In genomic region chr15:101299480-101299960, GRCm38 (mm10) we compare ENCODE assay signal across 20 mouse cellular contexts. TPM values are rescaled to one million over a fixed set of nuclear protein-coding genes. Genes with fewer than 3 reads are reported as not detected.
DNase-seq lines count a peak whose midpoint lies in the region; ATAC-seq and TF ChIP-seq lines count a peak whose summit lies in the region.
"Had no signal": no experiment of that assay in that cellular context is flagged by ENCODE, and none has a peak within 500 bp of the region (broad histone marks: within the 10 kb centered on the region; RNA-seq: fewer than 3 reads in every experiment).

No protein-coding gene starts in this region.

- TF ChIP-seq POLR2A in MEL (IDR thresholded peaks at IDR 0.05; ENCODE audit: control insufficient read depth in 1 of 2, insufficient read depth in 1 of 2, low read depth in 1 of 2, low read length in 2 of 2, poor library complexity in 1 of 2) = no peak

- no peaks in the 10 kb centered on the region for H3K9me3 ChIP-seq in MEL (replicated peaks; ENCODE audit: insufficient read depth, low read length)
- H3K9me3 ChIP-seq in heart, embryonic 15.5 days (replicated peaks) = no peaks in the 10 kb centered on the region
- H3K9me3 ChIP-seq in liver, postnatal 0 days (ENCODE audit: low read length) = no peaks in the 10 kb centered on the region
- H3K9me3 ChIP-seq: hindbrain, embryonic 13.5 days; limb, embryonic 13.5 days; lung, embryonic 15.5 days had no signal

- no peak overlapping the region for H3K4me3 ChIP-seq in gastrocnemius, adult 2 months
- H3K4me3 ChIP-seq in MEL (ENCODE audit: control insufficient read depth in 1 of 2, insufficient read depth in 1 of 2, low read depth in 2 of 2, low read length in 2 of 2) = no peak overlapping the region
- H3K4me3 ChIP-seq in heart, embryonic 15.5 days = no peak overlapping the region
- no peak overlapping the region for H3K4me3 ChIP-seq in liver, postnatal 0 days (ENCODE audit: low read depth, low read length)
- no peak overlapping the region for H3K4me3 ChIP-seq in layer of hippocampus, adult 2 months
- H3K4me3 ChIP-seq: hindbrain, embryonic 13.5 days; limb, embryonic 13.5 days; lung, embryonic 15.5 days had no signal

- peak overlapping the region; percentile 32; the same call in 1 of the 2 replicates for H3K27ac ChIP-seq in gastrocnemius, adult 2 months
- no peak overlapping the region for H3K27ac ChIP-seq in MEL (ENCODE audit: control insufficient read depth, low read depth, low read length)
- H3K27ac ChIP-seq in heart, embryonic 15.5 days = peak overlapping the region; percentile 64
- no peak overlapping the region for H3K27ac ChIP-seq in liver, postnatal 0 days (ENCODE audit: low read depth)
- H3K27ac ChIP-seq in layer of hippocampus, adult 2 months = no peak overlapping the region
- H3K27ac ChIP-seq: hindbrain, embryonic 13.5 days; limb, embryonic 13.5 days; lung, embryonic 15.5 days had no signal

- peak; percentile 55; the same call in 1 of the 2 replicates for ATAC-seq in heart, embryonic 15.5 days (replicated peaks; ENCODE audit: insufficient number of reproducible peaks, insufficient read depth, low FRiP score, low read depth)
- peak; percentile 59 for ATAC-seq in liver, postnatal 0 days
- no peak for ATAC-seq in activated CD4-positive, CD25-positive, alpha-beta regulatory T cell, adult 4 months
- ATAC-seq: CD4-positive, CD25-positive, alpha-beta regulatory T cell, adult 4 months; forebrain, embryonic 14.5 days; midbrain, embryonic 16.5 days had no signal

- WGBS in heart, embryonic 15.5 days = 45% methylated on average over 14 of the region's 14 CpGs
- 61% methylated on average over 14 of the region's 14 CpGs for WGBS in liver, postnatal 0 days (ENCODE audit: insufficient replicate concordance)

- no peaks in the 10 kb centered on the region for H3K79me2 ChIP-seq in MEL (ENCODE audit: control insufficient read depth, insufficient read depth, low read length, poor library complexity)

- TF ChIP-seq RAD21 in MEL (IDR thresholded peaks at IDR 0.05; ENCODE audit: low read depth, low read length) = no peak

- H3K27me3 ChIP-seq in MEL (ENCODE audit: control insufficient read depth in 1 of 2, insufficient read depth in 2 of 2, low read length in 2 of 2) = no peaks in the 10 kb centered on the region
- no peaks in the 10 kb centered on the region for H3K27me3 ChIP-seq in heart, embryonic 15.5 days
- H3K27me3 ChIP-seq in liver, postnatal 0 days (ENCODE audit: insufficient read depth, low read length) = no peaks in the 10 kb centered on the region
- H3K27me3 ChIP-seq: hindbrain, embryonic 13.5 days; limb, embryonic 13.5 days; lung, embryonic 15.5 days had no signal

- DNase-seq in gastrocnemius, adult 2 months = no peak
- DNase-seq in gastrocnemius, postnatal 10 days = no peak
- DNase-seq in MEL (ENCODE audit: low read depth, low spot score) = peak; percentile 33
- DNase-seq in liver, postnatal 0 days = no peak
- no peak for DNase-seq in cerebellum, postnatal 25 days
- DNase-seq in layer of hippocampus, adult 2 months (ENCODE audit: low spot score in 2 of 2) = no peak
- DNase-seq: adrenal gland, adult 2 months; cerebellum, postnatal 14 days; kidney, adult 11 months; kidney, postnatal 25 days had no signal

- H3K36me3 ChIP-seq in MEL (ENCODE audit: control insufficient read depth in 1 of 2, insufficient read depth in 2 of 2, low read length in 2 of 2) = peaks cover 0 to 11% of the 10 kb centered on the region in 2 experiments; a peak in 2 of 4 replicates
- no peaks in the 10 kb centered on the region for H3K36me3 ChIP-seq in heart, embryonic 15.5 days
- H3K36me3 ChIP-seq in liver, postnatal 0 days (replicated peaks; ENCODE audit: insufficient read depth, low read length) = no peaks in the 10 kb centered on the region
- H3K36me3 ChIP-seq: G1E; hindbrain, embryonic 13.5 days; limb, embryonic 13.5 days; lung, embryonic 15.5 days had no signal

- H3K4me1 ChIP-seq in MEL (ENCODE audit: control insufficient read depth in 1 of 2, insufficient read depth in 2 of 2, low read length in 2 of 2) = peaks cover 10 to 21% of the 10 kb centered on the region in 2 experiments; a peak in 3 of 4 replicates
- H3K4me1 ChIP-seq in heart, embryonic 15.5 days (replicated peaks) = peaks cover 24% of the 10 kb centered on the region
- H3K4me1 ChIP-seq in liver, postnatal 0 days (ENCODE audit: insufficient read depth) = no peaks in the 10 kb centered on the region

- intact Hi-C loops in gastrocnemius, adult 2 months (cut with DNase I) = no loop called here

- no peak overlapping the region for H3K4me2 ChIP-seq in heart, embryonic 15.5 days
- H3K4me2 ChIP-seq in liver, postnatal 0 days (ENCODE audit: low read depth, low read length) = no peak overlapping the region
- H3K4me2 ChIP-seq: hindbrain, embryonic 13.5 days; limb, embryonic 13.5 days; lung, embryonic 15.5 days had no signal

- no peak for TF ChIP-seq EP300 in MEL (IDR thresholded peaks at IDR 0.05; ENCODE audit: low read depth in 1 of 2, low read length in 2 of 2)
- TF ChIP-seq EP300 in liver, postnatal 0 days (IDR thresholded peaks at IDR 0.05; ENCODE audit: low read depth) = peak; percentile 45

- no peak for TF ChIP-seq CTCF in gastrocnemius, adult 2 months (IDR thresholded peaks at IDR 0.05)
- TF ChIP-seq CTCF in MEL (IDR thresholded peaks at IDR 0.05 in 2 of 3, conservative IDR thresholded peaks at IDR 0.05 in 1 of 3; ENCODE audit: control insufficient read depth in 1 of 3, insufficient read depth in 1 of 3, low read depth in 2 of 3, low read length in 3 of 3, poor library complexity in 1 of 3, severe bottlenecking in 1 of 3) = no peak
- TF ChIP-seq CTCF in liver, postnatal 0 days (IDR thresholded peaks at IDR 0.05; ENCODE audit: low read depth) = no peak
- TF ChIP-seq CTCF in layer of hippocampus, adult 2 months (conservative IDR thresholded peaks at IDR 0.05) = no peak

- H3K9ac ChIP-seq in MEL (ENCODE audit: control insufficient read depth, low read depth, low read length, poor library complexity, severe bottlenecking) = no peak overlapping the region
- H3K9ac ChIP-seq in heart, embryonic 15.5 days = 0 out of 2 replicates have a peak overlapping the region, but pooled peaks have one; percentile 11
- no peak overlapping the region for H3K9ac ChIP-seq in liver, postnatal 0 days (replicated peaks)
- H3K9ac ChIP-seq: hindbrain, embryonic 13.5 days; limb, embryonic 13.5 days; lung, embryonic 15.5 days had no signal

TF ChIP-seq in MEL, 35 proteins besides CTCF, POLR2A, EP300 and RAD21:
- TF ChIP-seq GATA1 (IDR thresholded peaks at IDR 0.05; ENCODE audit: low read depth, low read length) (no peak), MAX (IDR thresholded peaks at IDR 0.05; ENCODE audit: low read length) (0 out of 2 replicates have a peak, but pooled peaks have one; percentile 17)
TF ChIP-seq in MEL: peak in this region for 1.

RNA-seq across cellular contexts. Expression of gene 6030408B16Rik, which starts 6.5 kb away (rescaled TPM):
- total RNA-seq in gastrocnemius, adult 2 months (2021) = under 1 TPM; 0.20 to 0.36 TPM
- total RNA-seq in gastrocnemius, postnatal 10 days (2021) = under 1 TPM; 0.54 to 0.77 TPM
- 0.07 and 0.12 TPM in 2 replicates for total RNA-seq in MEL (2012; rRNA removed)
- polyA plus RNA-seq in MEL (2012; ENCODE audit: insufficient read depth in 1 of 2, insufficient read length in 2 of 2, low read depth in 1 of 2, low replicate concordance in 2 of 2, missing spikeins in 1 of 2) = under 1 TPM in 1 of 2 experiments, not detected in 1; 0.18 TPM
- polyA plus RNA-seq in heart, embryonic 15.5 days (2015; fragmentation: Nextera tagmentation; extraction: Ambion mirVana) = 3.1 and 4.8 TPM in 2 replicates
- polyA plus RNA-seq in liver, postnatal 0 days (2015; fragmentation: Nextera tagmentation; extraction: Ambion mirVana) = 0.36 and 0.45 TPM in 2 replicates
- under 1 TPM in 1 of 2 experiments, not detected in 1; 0.54 TPM for total RNA-seq in layer of hippocampus, adult 2 months (2021)
- under 1 TPM in 1 of 2 experiments, not detected in 1; 0.38 TPM for polyA plus RNA-seq in activated CD4-positive, CD25-positive, alpha-beta regulatory T cell, adult 4 months (2017; shearing (Covaris generic))
- total RNA-seq: G1E; layer of hippocampus, postnatal 10 days had no signal
- polyA plus RNA-seq: CD4-positive, CD25-positive, alpha-beta regulatory T cell, adult 4 months; G1E had no signal

RNA-seq across cellular contexts. Expression of gene Atg101, which starts 15.4 kb away (rescaled TPM):
- total RNA-seq in gastrocnemius, adult 2 months (2021) = 10 to 100 TPM; 23.7 to 32.4 TPM
- 10 to 100 TPM; 24.4 to 27.2 TPM for total RNA-seq in gastrocnemius, postnatal 10 days (2021)
- 75.5 and 90.3 TPM in 2 replicates for total RNA-seq in MEL (2012; rRNA removed)
- polyA plus RNA-seq in MEL (2012; ENCODE audit: insufficient read depth in 1 of 2, insufficient read length in 2 of 2, low read depth in 1 of 2, low replicate concordance in 2 of 2, missing spikeins in 1 of 2) = 10 to 100 TPM in 1 of 2 experiments, not detected in 1; 75.2 TPM
- 52.0 and 59.9 TPM in 2 replicates for polyA plus RNA-seq in heart, embryonic 15.5 days (2015; fragmentation: Nextera tagmentation; extraction: Ambion mirVana)
- 33.8 and 34.4 TPM in 2 replicates for polyA plus RNA-seq in liver, postnatal 0 days (2015; fragmentation: Nextera tagmentation; extraction: Ambion mirVana)
- 10 to 100 TPM; 50.6 to 53.3 TPM for total RNA-seq in layer of hippocampus, adult 2 months (2021)
- 10 to 100 TPM; 42.8 to 43.6 TPM for polyA plus RNA-seq in activated CD4-positive, CD25-positive, alpha-beta regulatory T cell, adult 4 months (2017; shearing (Covaris generic))

RNA-seq across cellular contexts. Expression of gene Nr4a1, which starts 45.5 kb away (rescaled TPM):
- total RNA-seq in gastrocnemius, adult 2 months (2021) = 100 to 1,000 TPM; 143 to 146 TPM
- 10 to 100 TPM; 22.5 to 23.1 TPM for total RNA-seq in gastrocnemius, postnatal 10 days (2021)
- total RNA-seq in MEL (2012; rRNA removed) = 1.7 and 2.0 TPM in 2 replicates
- polyA plus RNA-seq in MEL (2012; ENCODE audit: insufficient read depth in 1 of 2, insufficient read length in 2 of 2, low read depth in 1 of 2, low replicate concordance in 2 of 2, missing spikeins in 1 of 2) = 10 to 100 TPM in 1 of 2 experiments, not detected in 1; 12.8 TPM
- 10.6 and 12.5 TPM in 2 replicates for polyA plus RNA-seq in heart, embryonic 15.5 days (2015; fragmentation: Nextera tagmentation; extraction: Ambion mirVana)
- 0.96 and 1.1 TPM in 2 replicates for polyA plus RNA-seq in liver, postnatal 0 days (2015; fragmentation: Nextera tagmentation; extraction: Ambion mirVana)
- total RNA-seq in layer of hippocampus, adult 2 months (2021) = 10 to 100 TPM; 39.8 to 54.8 TPM
- polyA plus RNA-seq in activated CD4-positive, CD25-positive, alpha-beta regulatory T cell, adult 4 months (2017; shearing (Covaris generic)) = 10 to 100 TPM; 37.5 to 92.8 TPM
- total RNA-seq: G1E had no signal

Comparison
In these comparisons a context has a peak if more than half of its experiments do, and no peak if none do; other contexts are left out.
1. H3K27ac ChIP-seq: peak in gastrocnemius, adult 2 months (single experiment) and heart, embryonic 15.5 days (single experiment); none in MEL (single experiment), liver, postnatal 0 days (single experiment) and layer of hippocampus, adult 2 months (single experiment).